12 mouse cellular contexts compared by ENCODE assay signal in genomic region chr17:23584786-23585185, GRCm38 (mm10). TPM values are rescaled to one million over a fixed set of nuclear protein-coding genes. Genes with fewer than 3 reads are reported as not detected.
DNase-seq lines count a peak whose midpoint lies in the region; ATAC-seq lines count a peak whose summit lies in the region.
"Had no signal": no experiment of that assay in that cellular context is flagged by ENCODE, and none has a peak within 500 bp of the region (broad histone marks: within the 10 kb centered on the region; RNA-seq: fewer than 3 reads in every experiment).

No protein-coding gene starts in this region.

- H3K9me3 ChIP-seq in heart, embryonic 14.5 days (ENCODE audit: control insufficient read depth, low read length): no peaks in the 10 kb centered on the region
- H3K9me3 ChIP-seq in hindbrain, embryonic 12.5 days (replicated peaks): no peaks in the 10 kb centered on the region
- no peaks in the 10 kb centered on the region for H3K9me3 ChIP-seq in midbrain, embryonic 13.5 days

- H3K4me3 ChIP-seq in heart, embryonic 14.5 days (ENCODE audit: control insufficient read depth in 1 of 2, insufficient read depth in 1 of 2, low read depth in 1 of 2, low read length in 2 of 2): no peak overlapping the region; a peak in 1 of 4 replicates
- peak overlapping the region; percentile 73 for H3K4me3 ChIP-seq in hindbrain, embryonic 12.5 days
- H3K4me3 ChIP-seq in midbrain, embryonic 13.5 days (replicated peaks): peak overlapping the region; percentile 67

- peaks cover 3 to 13% of the 10 kb centered on the region in 2 experiments; a peak in 3 of 4 replicates for H3K4me1 ChIP-seq in heart, embryonic 14.5 days (ENCODE audit: control insufficient read depth in 2 of 2, insufficient read depth in 2 of 2, low read length in 2 of 2)
- peaks cover 25% of the 10 kb centered on the region for H3K4me1 ChIP-seq in hindbrain, embryonic 12.5 days
- peaks cover 27% of the 10 kb centered on the region for H3K4me1 ChIP-seq in midbrain, embryonic 13.5 days (replicated peaks)

- no peak for ATAC-seq in heart, embryonic 14.5 days (ENCODE audit: insufficient number of reproducible peaks, insufficient read depth, low FRiP score, low read depth)
- ATAC-seq in hindbrain, embryonic 12.5 days (ENCODE audit: low FRiP score): no peak
- no peak for ATAC-seq in midbrain, embryonic 13.5 days
- ATAC-seq in monocyte, adult 5-6 weeks (replicated peaks; ENCODE audit: insufficient number of reproducible peaks, low FRiP score, low TSS enrichment, poor library complexity, severe bottlenecking): no peak

- no peaks in the 10 kb centered on the region for H3K27me3 ChIP-seq in heart, embryonic 14.5 days (ENCODE audit: control insufficient read depth, insufficient read depth, low read length)
- H3K27me3 ChIP-seq in hindbrain, embryonic 12.5 days: no peaks in the 10 kb centered on the region
- H3K27me3 ChIP-seq in midbrain, embryonic 13.5 days: no peaks in the 10 kb centered on the region

- H3K36me3 ChIP-seq in heart, embryonic 14.5 days (ENCODE audit: control insufficient read depth, insufficient read depth, low read length): peaks cover 24% of the 10 kb centered on the region
- peaks cover 19% of the 10 kb centered on the region for H3K36me3 ChIP-seq in hindbrain, embryonic 12.5 days
- peaks cover 24% of the 10 kb centered on the region for H3K36me3 ChIP-seq in midbrain, embryonic 13.5 days

- H3K27ac ChIP-seq in heart, embryonic 14.5 days (replicated peaks in 1 of 2; ENCODE audit: control insufficient read depth in 1 of 2, insufficient read depth in 1 of 2, low read depth in 2 of 2, low read length in 2 of 2): no peak overlapping the region
- H3K27ac ChIP-seq in hindbrain, embryonic 12.5 days: no peak overlapping the region
- H3K27ac ChIP-seq in midbrain, embryonic 13.5 days: no peak overlapping the region

- H3K4me2 ChIP-seq in heart, embryonic 14.5 days (ENCODE audit: low read length): peak overlapping the region; percentile 85
- H3K4me2 ChIP-seq in hindbrain, embryonic 12.5 days (replicated peaks): peak overlapping the region; percentile 93
- H3K4me2 ChIP-seq in midbrain, embryonic 13.5 days (replicated peaks): peak overlapping the region; percentile 80

- 79% methylated on average over 8 of the region's 8 CpGs for WGBS in heart, embryonic 14.5 days
- WGBS in hindbrain, embryonic 12.5 days: 81% methylated on average over 8 of the region's 8 CpGs
- 84% methylated on average over 8 of the region's 8 CpGs for WGBS in midbrain, embryonic 13.5 days

- no peak overlapping the region; the same call in 1 of the 2 replicates for H3K9ac ChIP-seq in heart, embryonic 14.5 days (ENCODE audit: low read length)
- peak overlapping the region; percentile 85 for H3K9ac ChIP-seq in hindbrain, embryonic 12.5 days
- H3K9ac ChIP-seq in midbrain, embryonic 13.5 days (replicated peaks): peak overlapping the region; percentile 84

- DNase-seq in heart, adult 8-10 months (ENCODE audit: low spot score): no peak
- peak; percentile 51 for DNase-seq in adrenal gland, postnatal 14 days
- DNase-seq in thymus, postnatal 14 days: no peak
- no peak for DNase-seq in frontal cortex, postnatal 14 days (ENCODE audit: low spot score in 2 of 2)
- DNase-seq: gastrocnemius, postnatal 10 days; thymus, adult 2 months had no signal

RNA-seq across cellular contexts. Expression of gene Zfp13, which starts 14.5 kb away (rescaled TPM):
- 7.0 and 8.9 TPM in 2 replicates for polyA plus RNA-seq in heart, embryonic 14.5 days (2014; fragmentation: Nextera tagmentation; extraction: Ambion mirVana)
- 1 to 10 TPM; 1.9 to 5.9 (median 4.4) TPM for total RNA-seq in heart, adult 8-10 months (2022)
- 8.5 and 14.6 TPM in 2 replicates for total RNA-seq in adrenal gland, postnatal 14 days (2021)
- 24.9 and 26.1 TPM in 2 replicates for polyA plus RNA-seq in hindbrain, embryonic 12.5 days (2016; fragmentation: Nextera tagmentation; extraction: Ambion mirVana)
- 26.6 and 28.7 TPM in 2 replicates for polyA plus RNA-seq in midbrain, embryonic 13.5 days (2015; fragmentation: Nextera tagmentation; extraction: Ambion mirVana)
- total RNA-seq in monocyte, adult 5-6 weeks (2017): not detected in 3 replicates

RNA-seq across cellular contexts. Expression of gene Zscan10, which starts 15.9 kb away (rescaled TPM):
- polyA plus RNA-seq in heart, embryonic 14.5 days (2014; fragmentation: Nextera tagmentation; extraction: Ambion mirVana): not detected in 2 replicates
- total RNA-seq in heart, adult 8-10 months (2022): not detected
- total RNA-seq in adrenal gland, postnatal 14 days (2021): not detected in 2 replicates
- polyA plus RNA-seq in hindbrain, embryonic 12.5 days (2016; fragmentation: Nextera tagmentation; extraction: Ambion mirVana): 0.46 and 0.93 TPM in 2 replicates
- not detected in 2 replicates for polyA plus RNA-seq in midbrain, embryonic 13.5 days (2015; fragmentation: Nextera tagmentation; extraction: Ambion mirVana)
- not detected in 3 replicates for total RNA-seq in monocyte, adult 5-6 weeks (2017)
- total RNA-seq: CH12.LX; gastrocnemius, postnatal 10 days; left cerebral cortex, adult 8-10 months had no signal

RNA-seq across cellular contexts. Expression of gene Zfp213, which starts 20.7 kb away (rescaled TPM):
- 13.8 and 14.0 TPM in 2 replicates for polyA plus RNA-seq in heart, embryonic 14.5 days (2014; fragmentation: Nextera tagmentation; extraction: Ambion mirVana)
- total RNA-seq in heart, adult 8-10 months (2022): 1 to 10 TPM; 4.9 to 6.5 (median 5.8) TPM
- 9.2 and 9.9 TPM in 2 replicates for total RNA-seq in adrenal gland, postnatal 14 days (2021)
- polyA plus RNA-seq in hindbrain, embryonic 12.5 days (2016; fragmentation: Nextera tagmentation; extraction: Ambion mirVana): 20.8 and 21.3 TPM in 2 replicates
- polyA plus RNA-seq in midbrain, embryonic 13.5 days (2015; fragmentation: Nextera tagmentation; extraction: Ambion mirVana): 18.0 and 20.4 TPM in 2 replicates
- 4.2 to 6.2 TPM (median 5.4 TPM) in 3 replicates for total RNA-seq in monocyte, adult 5-6 weeks (2017)

Comparison
In these comparisons a context has a peak if more than half of its experiments do, and no peak if none do; other contexts are left out.
1. H3K4me3 ChIP-seq: peak in hindbrain, embryonic 12.5 days (single experiment) and midbrain, embryonic 13.5 days (single experiment); none in heart, embryonic 14.5 days (0 of 2).
2. Peak in every context shown above with its lines, with median percentiles within 50 percentile points of each other: H3K4me2 ChIP-seq.